Mouse (Mus musculus) heart, embryonic 13.5 days (tissue): ENCODE measurements at regions not wholly inside any gene's neighbourhood (a gene's known extent, or its start where the extent isn't known, plus 50 kb on each side); places are given as distances from the start of the nearest gene placed in this dataset.

Experiments
- ATAC-seq: fragments of 200-750 bp; cut with Nextera tagmentation; 2 replicates; pipeline ENCODE4 v1.8.0; 2017; ENCODE audit warnings: moderate TSS enrichment; ENCODE audit not compliant: insufficient number of reproducible peaks, low FRiP score, low TSS enrichment; ENCODE audit errors: extremely low read depth
- H3K27ac ChIP-seq: fragments of 300-500 bp; sonication (generic); replicated peaks from 2 replicates; pipeline ENCODE4 v1.5.1; 2015; ENCODE audit warnings: moderate library complexity, mild to moderate bottlenecking, inconsistent platforms
- H3K27me3 ChIP-seq: fragments of 300-500 bp; sonication (generic); replicated peaks from 2 replicates; pipeline ENCODE4 v1.6.1; 2015; ENCODE audit warnings: mild to moderate bottlenecking, inconsistent platforms
- H3K36me3 ChIP-seq: fragments of 300-500 bp; sonication (generic); 2 replicates; pipeline ENCODE4 v1.6.1; 2015; ENCODE audit warnings: mild to moderate bottlenecking, inconsistent platforms
- H3K4me1 ChIP-seq: fragments of 300-500 bp; sonication (generic); 2 replicates; pipeline ENCODE4 v1.6.1; 2015; ENCODE audit warnings: inconsistent platforms
- H3K4me2 ChIP-seq: fragments of 300-500 bp; sonication (generic); 2 replicates; pipeline ENCODE4 v1.6.1; 2015; ENCODE audit warnings: inconsistent platforms, mild to moderate bottlenecking, moderate library complexity
- H3K4me3 ChIP-seq: fragments of 300-500 bp; sonication (generic); 2 replicates; pipeline ENCODE4 v1.5.1; 2015; ENCODE audit warnings: moderate library complexity, mild to moderate bottlenecking, inconsistent platforms
- H3K9ac ChIP-seq: fragments of 300-500 bp; sonication (generic); 2 replicates; pipeline ENCODE4 v1.6.1; 2015; ENCODE audit warnings: inconsistent platforms, mild to moderate bottlenecking, moderate library complexity
- H3K9me3 ChIP-seq: fragments of 300-500 bp; sonication (generic); 2 replicates; pipeline ENCODE4 v1.6.1; 2016; ENCODE audit warnings: inconsistent platforms
- WGBS: fragments of 180-500 bp; shearing (Covaris S2); methylation state at CpG from one replicate; pipeline ENCODE4 v1.1.7; 2015; ENCODE audit warnings: mixed read lengths; 5-methylcytosine and 5-hydroxymethylcytosine counted together

- no peak overlapping the region for H3K27ac ChIP-seq
- no peaks in the 10 kb centered on the region for H3K36me3 ChIP-seq
- H3K27me3 ChIP-seq, result no peaks in the 10 kb centered on the region
- no peak for ATAC-seq
- no peak overlapping the region for H3K9ac ChIP-seq
- H3K4me3 ChIP-seq, result no peak overlapping the region
- 39% methylated on average over 18 of the region's 18 CpGs for WGBS
- peaks cover 4% of the 10 kb centered on the region for H3K4me1 ChIP-seq
- no peak overlapping the region for H3K4me2 ChIP-seq
- H3K9me3 ChIP-seq, result no peaks in the 10 kb centered on the region
Observed at GRCm38 (mm10) chr13:60497714-60498400, 103.9 kb upstream of the Dapk1 start.

- Histone ChIP-seq H3K4me1 (no peaks in the 10 kb centered on the region), H3K36me3 (no peaks in the 10 kb centered on the region), H3K4me2 (no peak overlapping the region), H3K27me3 (no peaks in the 10 kb centered on the region), H3K4me3 (no peak overlapping the region), H3K9ac (no peak overlapping the region), H3K27ac (no peak overlapping the region), H3K9me3 (no peaks in the 10 kb centered on the region)
- no peak for ATAC-seq
- 49% methylated on average over 2 of the region's 2 CpGs for WGBS
Observed at GRCm38 (mm10) chr13:60504196-60504595, 97.6 kb upstream of the Dapk1 start.

GRCm38 (mm10) chr13:60507611-60508010 is 94.1 kb upstream of the Dapk1 start:
- WGBS, result 39% methylated on average over 3 of the region's 3 CpGs
- Histone ChIP-seq H3K4me1 (no peaks in the 10 kb centered on the region), H3K9ac (no peak overlapping the region), H3K4me3 (no peak overlapping the region), H3K4me2 (no peak overlapping the region), H3K36me3 (no peaks in the 10 kb centered on the region), H3K9me3 (no peaks in the 10 kb centered on the region), H3K27me3 (no peaks in the 10 kb centered on the region), H3K27ac (no peak overlapping the region)
- no peak for ATAC-seq

- Histone ChIP-seq H3K4me2 (no peak overlapping the region), H3K9ac (no peak overlapping the region), H3K36me3 (no peaks in the 10 kb centered on the region), H3K27ac (no peak overlapping the region), H3K4me3 (no peak overlapping the region), H3K4me1 (no peaks in the 10 kb centered on the region), H3K27me3 (no peaks in the 10 kb centered on the region), H3K9me3 (no peaks in the 10 kb centered on the region)
- ATAC-seq, result no peak
- WGBS, result 61% methylated on average over 4 of the region's 4 CpGs
Observed at GRCm38 (mm10) chr13:60508054-60508453, 93.7 kb upstream of the Dapk1 start.

GRCm38 (mm10) chr13:60508856-60509255 is 92.9 kb upstream of the Dapk1 start:
- no peaks in the 10 kb centered on the region for H3K9me3 ChIP-seq
- no peak overlapping the region for H3K4me3 ChIP-seq
- H3K27me3 ChIP-seq, result no peaks in the 10 kb centered on the region
- no peak for ATAC-seq
- H3K4me2 ChIP-seq, result no peak overlapping the region
- H3K27ac ChIP-seq, result no peak overlapping the region
- no peak overlapping the region for H3K9ac ChIP-seq
- 75% methylated on average over 5 of the region's 5 CpGs for WGBS
- H3K4me1 ChIP-seq, result no peaks in the 10 kb centered on the region
- H3K36me3 ChIP-seq, result no peaks in the 10 kb centered on the region

DNA sequence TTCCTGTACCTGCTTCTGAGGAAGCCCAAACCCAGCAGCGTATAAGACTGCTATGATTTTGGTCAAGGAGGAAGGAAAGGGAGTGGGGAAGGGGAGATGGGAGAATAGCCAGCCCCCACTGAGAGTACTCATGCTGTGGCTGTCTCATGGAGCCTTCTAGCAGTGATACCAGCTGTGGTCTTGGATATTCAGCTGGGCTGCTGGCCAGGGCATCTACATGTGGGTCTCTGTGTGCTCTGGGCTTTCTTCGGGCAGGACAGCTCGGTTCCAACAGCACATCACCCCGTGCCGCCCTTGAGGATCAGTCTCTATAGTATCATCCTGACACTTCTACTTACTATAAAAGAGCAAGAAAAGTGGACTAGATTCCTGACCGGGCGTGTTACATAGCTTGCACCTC is 90.6 kb upstream of the Dapk1 start:
- 86% methylated on average over 7 of the region's 7 CpGs for WGBS

DNA sequence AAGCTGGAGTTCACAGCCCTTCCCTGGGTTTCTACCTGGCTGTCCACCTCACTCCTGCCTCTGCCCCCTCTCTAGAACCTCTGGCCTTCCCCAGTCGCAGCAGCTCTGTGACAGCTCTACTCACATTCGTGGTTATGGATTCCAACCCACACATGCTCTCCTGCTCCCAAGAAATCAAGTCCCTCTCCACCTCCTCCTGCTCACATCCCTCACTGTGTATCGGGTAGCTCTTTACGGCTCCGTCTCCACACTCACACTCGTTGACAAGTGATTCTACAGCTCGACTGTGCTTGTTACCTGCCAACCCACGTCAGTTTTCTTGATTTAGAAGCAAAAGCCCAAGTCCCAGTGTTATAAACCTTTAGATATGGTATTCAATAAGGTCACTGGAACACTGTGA is 90.1 kb upstream of the Dapk1 start:
- Histone ChIP-seq H3K9me3 (no peaks in the 10 kb centered on the region), H3K9ac (no peak overlapping the region), H3K4me2 (no peak overlapping the region), H3K27ac (no peak overlapping the region), H3K36me3 (no peaks in the 10 kb centered on the region), H3K4me1 (no peaks in the 10 kb centered on the region), H3K27me3 (no peaks in the 10 kb centered on the region), H3K4me3 (no peak overlapping the region)
- ATAC-seq, result no peak
- WGBS, result 59% methylated on average over 8 of the region's 8 CpGs

More for the DNA sequence above, 90.6 kb upstream of the Dapk1 start:
- no peak overlapping the region for H3K4me3 ChIP-seq
- H3K9ac ChIP-seq, result no peak overlapping the region
- H3K27me3 ChIP-seq, result no peaks in the 10 kb centered on the region
- H3K4me2 ChIP-seq, result no peak overlapping the region
- H3K27ac ChIP-seq, result no peak overlapping the region
- no peaks in the 10 kb centered on the region for H3K4me1 ChIP-seq
- no peaks in the 10 kb centered on the region for H3K9me3 ChIP-seq
- ATAC-seq, result no peak
- no peaks in the 10 kb centered on the region for H3K36me3 ChIP-seq

DNA sequence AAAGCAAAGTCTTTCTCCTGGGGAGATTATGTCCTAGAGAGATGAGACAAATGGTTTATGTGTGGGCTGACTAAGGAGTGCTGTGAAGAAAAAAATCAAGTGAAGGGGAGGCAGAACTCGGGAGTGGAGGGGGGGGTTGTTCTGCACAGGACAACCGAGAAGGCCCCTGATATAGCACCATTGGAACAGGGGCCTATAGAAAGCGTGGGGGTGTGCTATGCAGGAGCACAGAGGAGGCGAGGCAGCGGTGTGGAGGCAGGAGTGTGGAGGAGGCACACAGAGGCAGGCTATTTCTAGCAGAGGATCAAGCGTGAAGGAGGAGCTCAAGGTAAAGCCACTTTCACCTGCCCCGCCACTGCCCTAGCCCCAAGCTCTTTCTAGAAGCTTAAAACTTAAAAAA is 88.0 kb upstream of the Dapk1 start:
- H3K4me3 ChIP-seq, result no peak overlapping the region
- no peak overlapping the region for H3K9ac ChIP-seq
- H3K4me2 ChIP-seq, result no peak overlapping the region
- H3K27me3 ChIP-seq, result no peaks in the 10 kb centered on the region
- H3K4me1 ChIP-seq, result no peaks in the 10 kb centered on the region
- WGBS, result 60% methylated on average over 7 of the region's 7 CpGs
- H3K36me3 ChIP-seq, result no peaks in the 10 kb centered on the region
- H3K27ac ChIP-seq, result no peak overlapping the region
- no peak for ATAC-seq
- H3K9me3 ChIP-seq, result no peaks in the 10 kb centered on the region

GRCm38 (mm10) chr13:60514806-60515205 is 86.9 kb upstream of the Dapk1 start:
- no peak overlapping the region for H3K4me2 ChIP-seq
- no peaks in the 10 kb centered on the region for H3K9me3 ChIP-seq
- H3K36me3 ChIP-seq, result no peaks in the 10 kb centered on the region
- no peak for ATAC-seq
- H3K27me3 ChIP-seq, result no peaks in the 10 kb centered on the region
- no peaks in the 10 kb centered on the region for H3K4me1 ChIP-seq
- no peak overlapping the region for H3K4me3 ChIP-seq
- no peak overlapping the region for H3K9ac ChIP-seq
- no peak overlapping the region for H3K27ac ChIP-seq
- 77% methylated on average over 9 of the region's 9 CpGs for WGBS

DNA sequence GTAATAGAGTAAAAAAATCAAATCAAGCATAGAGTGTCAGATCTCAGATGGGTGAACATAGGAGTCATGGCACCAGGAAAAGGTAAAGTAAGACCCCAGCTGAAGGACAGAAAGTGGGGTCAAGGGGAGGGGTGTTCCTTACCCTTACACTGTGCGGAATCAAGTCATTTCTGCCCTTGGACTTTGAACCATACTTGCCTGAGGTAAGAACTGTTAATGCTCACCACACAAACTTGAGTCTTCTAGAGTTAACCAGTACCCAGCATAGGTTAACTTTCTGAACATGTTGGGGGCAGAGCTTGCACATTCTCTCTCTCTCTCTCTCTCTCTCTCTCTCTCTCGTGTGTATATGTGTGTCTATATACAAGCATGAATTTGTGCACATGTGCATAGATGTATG is 83.7 kb upstream of the Dapk1 start:
- Histone ChIP-seq H3K36me3 (no peaks in the 10 kb centered on the region), H3K9ac (no peak overlapping the region), H3K4me2 (no peak overlapping the region), H3K27ac (no peak overlapping the region), H3K4me3 (no peak overlapping the region), H3K9me3 (no peaks in the 10 kb centered on the region), H3K4me1 (peaks cover 5% of the 10 kb centered on the region; the same call in 1 of the 2 replicates), H3K27me3 (no peaks in the 10 kb centered on the region)
- ATAC-seq, result no peak
- WGBS, result 74% methylated on average over 2 of the region's 2 CpGs

DNA sequence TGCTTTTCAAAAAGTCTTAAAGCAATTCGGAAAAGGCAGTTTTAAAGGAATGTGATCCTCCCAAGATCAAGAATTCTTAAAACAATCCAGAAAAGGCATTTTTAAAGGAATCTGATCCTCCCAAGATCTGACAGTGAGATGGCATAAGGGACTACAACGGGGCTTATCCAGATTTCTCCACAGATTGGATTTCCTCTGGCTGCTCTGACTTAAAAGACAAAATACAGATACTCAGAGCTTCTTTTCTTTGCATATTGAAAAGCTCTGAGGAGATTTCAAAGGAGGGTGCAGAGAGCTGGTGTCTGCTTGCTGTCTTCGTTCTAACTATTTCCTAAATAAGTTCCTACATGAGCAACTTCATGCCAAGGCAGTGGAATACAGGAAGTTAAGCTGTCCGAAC is 82.0 kb upstream of the Dapk1 start:
- Histone ChIP-seq H3K9ac (no peak overlapping the region), H3K27ac (no peak overlapping the region), H3K4me3 (no peak overlapping the region), H3K27me3 (no peaks in the 10 kb centered on the region), H3K4me1 (peaks cover 6% of the 10 kb centered on the region; the same call in 1 of the 2 replicates), H3K9me3 (no peaks in the 10 kb centered on the region), H3K4me2 (no peak overlapping the region), H3K36me3 (no peaks in the 10 kb centered on the region)
- 49% methylated on average over 4 of the region's 4 CpGs for WGBS
- no peak for ATAC-seq

- Histone ChIP-seq H3K4me1 (peaks cover 6% of the 10 kb centered on the region; the same call in 1 of the 2 replicates), H3K27ac (no peak overlapping the region), H3K36me3 (no peaks in the 10 kb centered on the region), H3K9me3 (no peaks in the 10 kb centered on the region), H3K4me2 (no peak overlapping the region), H3K4me3 (no peak overlapping the region), H3K9ac (no peak overlapping the region), H3K27me3 (no peaks in the 10 kb centered on the region)
- WGBS, result 46% methylated on average over 8 of the region's 8 CpGs
- ATAC-seq, result no peak
Observed at GRCm38 (mm10) chr13:60522719-60523450, 78.9 kb upstream of the Dapk1 start.
